Mouse (Mus musculus) limb, embryonic 14.5 days (tissue): ENCODE measurements around the gene Ltn1. TPM values are rescaled to one million over a fixed set of nuclear protein-coding genes. Genes with fewer than 3 reads are reported as not detected.

Experiments used
- ATAC-seq: fragments of 200-750 bp; cut with Nextera tagmentation; 2 replicates; pipeline ENCODE4 v1.8.0; 2017; ENCODE audit warnings: low read depth, moderate number of reproducible peaks, moderate TSS enrichment; ENCODE audit not compliant: low FRiP score
- DNase-seq: peaks from one replicate; pipeline ENCODE4 v3.0.0-alpha.2; 2015; ENCODE audit warnings: low spot score
- H3K27ac ChIP-seq: fragments of 300-500 bp; sonication (generic); replicated peaks from 2 replicates; pipeline ENCODE4 v1.5.1; 2014; ENCODE audit warnings: low read depth, mild to moderate bottlenecking, low read length, moderate library complexity, mixed read lengths
- H3K27me3 ChIP-seq: fragments of 300-500 bp; sonication (generic); 2 replicates; pipeline ENCODE4 v1.6.1; 2014; ENCODE audit warnings: low read length, mixed read lengths; ENCODE audit not compliant: control insufficient read depth, insufficient read depth
- H3K36me3 ChIP-seq: fragments of 300-500 bp; sonication (generic); 2 replicates; pipeline ENCODE4 v1.6.1; 2014; ENCODE audit warnings: mild to moderate bottlenecking, low read length, moderate library complexity, mixed read lengths; ENCODE audit not compliant: control insufficient read depth, insufficient read depth
- H3K4me1 ChIP-seq: fragments of 300-500 bp; sonication (generic); 2 replicates; pipeline ENCODE4 v1.6.1; 2014; ENCODE audit warnings: antibody characterized with exemption, low read length, mixed read lengths; ENCODE audit not compliant: control insufficient read depth, insufficient read depth
- H3K4me2 ChIP-seq: fragments of 300-500 bp; sonication (generic); replicated peaks from 2 replicates; pipeline ENCODE4 v1.6.1; 2014; ENCODE audit warnings: low read depth, mild to moderate bottlenecking, low read length, moderate library complexity; ENCODE audit not compliant: severe bottlenecking
- H3K4me3 ChIP-seq: fragments of 300-500 bp; sonication (generic); replicated peaks from 2 replicates; pipeline ENCODE4 v1.5.1; 2014; ENCODE audit warnings: low read length
- H3K9ac ChIP-seq: fragments of 300-500 bp; sonication (generic); 2 replicates; pipeline ENCODE4 v1.6.1; 2014; ENCODE audit warnings: mild to moderate bottlenecking, low read depth, low read length, moderate library complexity; ENCODE audit not compliant: severe bottlenecking
- H3K9me3 ChIP-seq: fragments of 300-500 bp; sonication (generic); 2 replicates; pipeline ENCODE4 v1.6.1; 2016; ENCODE audit warnings: low read length; ENCODE audit not compliant: control insufficient read depth
- POLR2A ChIP-seq: fragments of 200-500 bp; IDR thresholded peaks from 2 replicates; pipeline ENCODE4 v1.8.0; 2012; ENCODE audit warnings: inconsistent platforms, mild to moderate bottlenecking, moderate library complexity, borderline replicate concordance; ENCODE audit not compliant: insufficient read depth, insufficient read length; ENCODE audit errors: extremely low read depth
- WGBS: fragments of 180-500 bp; shearing (Covaris S2); extraction: QIAGEN DNeasy Blood & Tissue Kit; methylation state at CpG from one replicate; pipeline ENCODE4 v1.1.7; 2014; 5-methylcytosine and 5-hydroxymethylcytosine counted together
- polyA plus RNA-seq, 2 experiments: library from polyadenylated mRNA; depleted of rRNA in 1 of 2; stranded (reverse) in 1 of 2; unstranded in 1 of 2; fragments of >200 nt; fragmentation: Nextera tagmentation in 1 of 2; extraction: Ambion mirVana in 1 of 2; gene quantifications; 2 replicates each; pipeline versions ENCODE4 v1.2.1 to v1.2.3; 2012 to 2014

Gene Ltn1
- polyA plus RNA-seq, 2 experiments, result 15.9 to 28.5 TPM

DNA sequence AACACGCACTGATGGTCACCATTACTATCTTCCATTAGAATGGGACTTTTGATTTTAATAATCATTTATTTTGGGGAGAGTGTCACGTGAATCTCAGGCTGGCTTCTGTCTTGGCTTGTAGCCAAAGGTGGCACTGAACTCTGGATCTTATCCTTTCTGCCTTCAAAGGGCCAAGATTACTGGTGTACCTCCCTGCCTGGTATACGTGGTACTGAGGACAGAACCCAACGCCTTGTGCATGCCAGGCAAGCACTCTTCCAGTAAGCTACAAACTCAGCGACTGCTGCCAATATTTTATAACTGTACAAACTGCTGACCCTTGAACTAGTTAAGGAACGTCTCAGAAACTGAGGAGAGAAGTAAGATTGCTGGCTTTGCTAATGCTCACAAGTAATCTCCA is 2.5 kb upstream of the Ltn1 start:
- ATAC-seq, result no peak
- Histone ChIP-seq H3K4me2 (no peak overlapping the region), H3K4me3 (no peak overlapping the region), H3K27me3 (no peaks in the 10 kb centered on the region), H3K9me3 (no peaks in the 10 kb centered on the region), H3K4me1 (0 out of 2 replicates have a peak, but pooled peaks cover 3% of the 10 kb centered on the region), H3K27ac (no peak overlapping the region), H3K9ac (no peak overlapping the region), H3K36me3 (peaks cover 5% of the 10 kb centered on the region; the same call in 1 of the 2 replicates)
- WGBS, result 83% methylated on average over 6 of the region's 6 CpGs
- no peak for DNase-seq
- TF ChIP-seq POLR2A, result no peak

DNA sequence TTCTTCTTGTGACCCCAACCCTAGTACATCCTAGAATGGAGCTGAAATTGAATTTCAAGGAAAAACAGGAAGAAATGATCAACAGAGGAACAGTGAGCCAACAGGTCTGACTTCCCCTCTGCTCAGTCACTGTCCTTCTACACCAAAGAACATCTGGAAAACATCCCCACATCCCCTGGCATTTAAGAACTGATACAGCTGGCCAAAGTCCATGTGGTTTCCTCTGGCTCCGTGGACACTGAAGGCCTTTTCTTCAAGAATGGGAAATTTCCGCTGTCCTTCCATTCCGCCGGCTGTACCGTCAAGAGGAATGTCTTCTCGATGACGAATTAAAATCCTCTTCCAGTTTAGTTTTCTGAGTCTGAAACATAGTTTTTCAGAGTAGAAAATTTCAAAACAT is 1.9 kb upstream of the Ltn1 start:
- Histone ChIP-seq H3K36me3 (peaks cover 5% of the 10 kb centered on the region; the same call in 1 of the 2 replicates), H3K9me3 (no peaks in the 10 kb centered on the region), H3K9ac (no peak overlapping the region), H3K27ac (no peak overlapping the region), H3K27me3 (no peaks in the 10 kb centered on the region), H3K4me3 (no peak overlapping the region), H3K4me2 (no peak overlapping the region), H3K4me1 (no peaks in the 10 kb centered on the region)
- no peak for ATAC-seq
- DNase-seq, result no peak
- 92% methylated on average over 7 of the region's 7 CpGs for WGBS
- no peak for TF ChIP-seq POLR2A

DNA sequence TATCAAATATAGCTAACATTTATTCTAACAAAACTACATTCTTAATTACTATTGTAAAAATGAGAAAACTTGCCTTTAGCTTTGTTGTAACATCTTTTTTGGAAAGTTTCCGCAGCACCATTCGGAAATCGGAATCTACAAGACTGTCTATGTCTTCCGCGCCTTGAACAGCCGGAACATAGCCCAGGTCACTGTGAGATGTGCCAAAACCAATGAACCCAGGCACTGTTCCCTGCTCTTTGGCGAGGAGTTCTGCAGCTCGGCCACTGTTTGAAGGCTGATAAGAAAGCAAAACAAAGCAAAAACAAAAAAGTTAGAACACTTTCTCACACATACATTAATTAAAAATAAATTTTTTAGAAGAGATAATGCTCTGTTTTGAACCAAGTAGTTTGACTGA is 4.9 kb downstream of the Ltn1 start:
- Histone ChIP-seq H3K36me3 (peaks cover 46% of the 10 kb centered on the region), H3K27me3 (no peaks in the 10 kb centered on the region), H3K4me2 (no peak overlapping the region), H3K9me3 (no peaks in the 10 kb centered on the region), H3K27ac (no peak overlapping the region), H3K9ac (no peak overlapping the region), H3K4me1 (no peaks in the 10 kb centered on the region), H3K4me3 (no peak overlapping the region)
- ATAC-seq, result no peak
- DNase-seq, result no peak
- no peak for TF ChIP-seq POLR2A
- WGBS, result 94% methylated on average over 8 of the region's 8 CpGs

DNA sequence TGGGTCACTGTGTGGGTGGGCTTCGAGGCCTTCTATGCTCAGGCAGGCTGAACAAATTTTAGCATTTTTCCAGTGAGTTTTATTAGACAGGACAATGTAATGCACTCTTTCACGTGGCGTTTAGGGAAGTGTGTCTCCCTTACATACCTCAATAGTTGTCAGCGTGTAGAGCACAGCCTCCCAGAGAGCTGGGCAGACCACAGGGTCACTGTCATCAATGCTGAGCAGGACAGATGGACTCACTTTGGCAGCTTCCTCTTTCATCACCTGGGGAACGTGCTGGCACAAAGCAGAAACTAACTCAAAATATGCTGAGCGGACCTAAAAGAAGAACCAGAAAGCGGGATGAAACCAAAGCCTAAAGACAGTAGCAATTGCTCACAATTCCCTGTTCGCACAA is 11.8 kb downstream of the Ltn1 start:
- Histone ChIP-seq H3K9me3 (peaks cover 11% of the 10 kb centered on the region), H3K9ac (no peak overlapping the region), H3K4me2 (no peak overlapping the region), H3K36me3 (peaks cover 87% of the 10 kb centered on the region), H3K4me3 (no peak overlapping the region), H3K27ac (no peak overlapping the region), H3K27me3 (no peaks in the 10 kb centered on the region), H3K4me1 (no peaks in the 10 kb centered on the region)
- WGBS, result 96% methylated on average over 8 of the region's 8 CpGs
- ATAC-seq, result no peak
- TF ChIP-seq POLR2A, result no peak
- no peak for DNase-seq

DNA sequence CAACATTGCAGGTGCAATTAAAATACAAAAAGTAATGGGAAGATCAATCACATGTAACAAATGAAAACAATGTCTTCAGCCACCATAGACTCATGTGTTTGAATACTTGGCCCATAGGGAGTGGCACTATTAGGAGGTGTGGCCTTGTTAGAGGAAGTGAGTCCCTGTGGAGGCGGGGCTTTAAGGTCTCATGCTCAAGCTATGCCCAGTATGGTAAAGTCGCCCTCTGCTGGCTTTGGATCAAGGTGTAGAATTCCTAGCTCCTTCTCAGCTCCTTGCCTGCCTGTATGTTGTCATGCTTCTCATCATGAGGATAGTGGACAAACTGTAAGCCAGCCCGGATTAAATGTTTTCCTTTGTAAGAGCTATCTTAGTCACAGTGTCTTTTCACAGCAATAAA is 27.4 kb downstream of the Ltn1 start:
- DNase-seq (no peak), ATAC-seq (no peak)
- WGBS, result 82% methylated on average over 3 of the region's 3 CpGs
- no peak overlapping the region for H3K4me2 ChIP-seq
- no peaks in the 10 kb centered on the region for H3K4me1 ChIP-seq
- H3K36me3 ChIP-seq, result peaks cover 85% of the 10 kb centered on the region
- no peak for TF ChIP-seq POLR2A
- H3K9me3 ChIP-seq, result no peaks in the 10 kb centered on the region
- no peak overlapping the region for H3K4me3 ChIP-seq
- no peak overlapping the region for H3K9ac ChIP-seq
- no peaks in the 10 kb centered on the region for H3K27me3 ChIP-seq
- H3K27ac ChIP-seq, result no peak overlapping the region
